Mouse (Mus musculus): Measurements from ENCODE around the gene Ntn1.

Ntn1 gene

GRCm38 (mm10) chr11:68378419-68378818 lies 22.2 kb downstream of the Ntn1 start:
- no peak for TF ChIP-seq GATA4 (IDR thresholded peaks at IDR 0.05; ENCODE audit: insufficient replicate concordance, low read length)

GRCm38 (mm10) chr11:68373105-68373504 lies 27.5 kb downstream of the Ntn1 start:
- TF ChIP-seq GATA4 (IDR thresholded peaks at IDR 0.05; ENCODE audit: insufficient replicate concordance, low read length) = no peak

DNA sequence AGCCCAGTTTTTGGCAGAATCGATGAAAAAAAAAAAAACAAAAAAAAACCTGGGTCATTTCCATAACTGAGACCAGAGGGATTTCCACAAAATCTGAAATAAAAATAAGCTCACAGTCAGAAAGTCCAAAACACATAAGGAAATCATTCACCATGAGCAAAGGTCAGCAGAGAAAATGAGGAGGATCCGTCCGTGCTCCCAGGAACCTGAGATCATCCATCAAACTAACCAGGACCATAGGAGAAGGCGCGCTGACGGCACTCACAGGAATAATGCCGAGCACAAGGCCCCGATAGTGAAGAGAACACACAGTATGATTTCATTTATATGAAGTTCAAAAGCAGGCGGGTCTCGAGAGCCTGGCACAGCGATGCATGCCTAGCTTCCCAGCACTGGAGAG lies 29.0 kb downstream of the Ntn1 start:
- TF ChIP-seq GATA4 (IDR thresholded peaks at IDR 0.05; ENCODE audit: insufficient replicate concordance, low read length) = no peak

DNA sequence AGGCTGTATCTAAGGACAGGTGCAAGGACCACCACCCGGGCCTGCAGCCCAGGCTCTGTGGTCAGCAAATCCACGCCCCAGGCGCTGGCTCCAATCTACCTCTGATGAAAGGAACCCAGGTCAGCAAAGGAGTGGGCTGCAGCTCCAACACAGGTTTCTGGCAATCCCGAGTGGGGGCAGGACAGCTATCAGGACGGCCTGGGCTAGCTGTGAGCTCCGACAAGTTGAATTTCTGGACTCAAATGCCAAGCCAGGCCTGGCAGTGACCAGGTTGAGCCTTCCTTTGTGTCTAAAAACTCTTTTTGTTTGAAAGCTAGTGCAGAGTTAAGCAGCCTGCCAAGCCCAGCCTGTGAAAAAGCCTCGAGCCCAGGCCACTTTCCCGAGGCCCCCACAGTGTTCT lies 43.7 kb downstream of the Ntn1 start:
- no peak for TF ChIP-seq GATA4 (IDR thresholded peaks at IDR 0.05; ENCODE audit: insufficient replicate concordance, low read length)

GRCm38 (mm10) chr11:68355561-68355960 lies 45.1 kb downstream of the Ntn1 start:
- TF ChIP-seq GATA4 (IDR thresholded peaks at IDR 0.05; ENCODE audit: insufficient replicate concordance, low read length) = no peak

DNA sequence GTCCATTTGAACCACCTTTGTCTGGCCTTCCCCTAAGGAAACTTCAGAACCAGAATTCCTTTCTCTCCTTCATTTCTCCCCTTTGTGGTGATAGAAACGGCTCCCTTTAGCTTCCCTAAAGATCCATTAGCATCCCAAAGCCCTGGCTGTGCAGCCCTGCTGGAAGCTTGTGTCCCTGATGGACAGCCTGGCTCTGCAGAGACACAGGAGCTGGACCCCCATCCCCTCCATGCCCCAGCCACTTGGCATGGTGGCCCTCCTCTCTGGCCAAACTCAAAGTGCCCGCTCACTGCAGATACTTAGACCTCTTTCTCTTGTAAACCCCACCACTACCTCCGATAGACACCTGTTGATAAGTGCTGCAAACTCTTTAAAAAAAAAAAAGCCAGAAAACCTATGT lies 45.8 kb downstream of the Ntn1 start:
- TF ChIP-seq GATA4 (IDR thresholded peaks at IDR 0.05; ENCODE audit: insufficient replicate concordance, low read length) = no peak

GRCm38 (mm10) chr11:68352236-68352635 lies 48.4 kb downstream of the Ntn1 start:
- TF ChIP-seq GATA4 (IDR thresholded peaks at IDR 0.05; ENCODE audit: insufficient replicate concordance, low read length) = peak; percentile 62; the same call in 1 of the 2 replicates

DNA sequence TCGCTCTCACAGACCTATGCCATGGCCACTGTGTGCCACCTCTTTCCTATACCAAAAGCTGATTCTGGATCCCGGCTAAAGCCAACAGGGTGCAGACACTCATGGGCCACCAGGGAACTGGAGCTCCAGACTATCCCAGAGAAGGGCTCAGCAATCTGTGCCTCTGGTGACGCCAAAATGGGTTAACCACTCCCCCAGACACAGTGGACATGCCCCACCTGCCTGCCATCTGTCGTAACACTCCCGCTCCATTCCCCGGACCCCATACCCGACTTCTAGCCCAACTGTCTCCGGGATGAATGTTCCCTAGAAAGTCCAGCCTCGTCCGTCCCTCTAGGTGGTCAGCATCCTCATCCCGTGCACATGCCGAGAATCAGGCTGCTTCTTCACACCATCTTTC lies 51.8 kb downstream of the Ntn1 start:
- TF ChIP-seq GATA4 (IDR thresholded peaks at IDR 0.05; ENCODE audit: insufficient replicate concordance, low read length) = no peak

DNA sequence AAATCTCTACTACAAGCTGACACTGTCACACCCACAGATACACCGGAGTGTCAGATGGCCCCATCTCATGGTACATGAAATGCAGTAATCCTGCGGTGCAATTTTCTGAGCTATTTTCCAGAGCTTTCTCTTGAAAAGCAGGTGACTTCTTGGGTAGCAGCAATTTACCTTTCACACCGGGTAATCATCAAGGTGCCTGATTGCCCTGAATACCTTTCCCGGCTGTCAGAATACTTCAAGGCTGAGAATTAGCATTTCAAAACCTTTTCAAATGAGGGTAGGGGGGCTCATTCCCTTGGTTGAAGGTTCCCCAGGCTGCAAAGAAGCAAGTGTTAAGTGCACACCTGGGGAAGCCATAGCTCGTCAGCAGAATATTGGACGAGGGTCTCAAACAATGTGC lies 52.5 kb downstream of the Ntn1 start:
- TF ChIP-seq GATA4 (IDR thresholded peaks at IDR 0.05; ENCODE audit: insufficient replicate concordance, low read length) = no peak

GRCm38 (mm10) chr11:68347508-68347907 lies 53.1 kb downstream of the Ntn1 start:
- no peak for TF ChIP-seq GATA4 (IDR thresholded peaks at IDR 0.05; ENCODE audit: insufficient replicate concordance, low read length)

GRCm38 (mm10) chr11:68346099-68346498 lies 54.5 kb downstream of the Ntn1 start:
- TF ChIP-seq GATA4 (IDR thresholded peaks at IDR 0.05; ENCODE audit: insufficient replicate concordance, low read length) = no peak

GRCm38 (mm10) chr11:68344221-68344620 lies 56.4 kb downstream of the Ntn1 start:
- TF ChIP-seq GATA4 (IDR thresholded peaks at IDR 0.05; ENCODE audit: insufficient replicate concordance, low read length) = no peak

DNA sequence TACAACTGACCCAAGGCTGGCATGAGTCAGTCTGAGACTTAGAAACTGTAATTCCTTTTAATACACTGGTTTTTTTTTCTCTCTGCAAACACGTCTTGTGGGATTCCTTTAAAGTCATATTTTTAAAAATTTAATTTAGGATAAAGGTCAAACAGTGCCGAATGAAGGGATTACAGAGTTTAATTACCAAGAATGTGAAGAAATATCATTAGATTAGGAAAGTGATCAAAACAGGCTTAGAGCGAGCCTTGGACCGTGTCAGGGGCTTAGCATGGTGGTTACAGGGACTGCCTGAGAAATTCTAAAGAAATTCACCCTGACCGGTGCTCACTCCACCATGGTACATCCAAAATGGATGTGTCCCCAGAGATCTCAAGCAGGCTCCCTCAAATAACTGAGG lies 57.9 kb downstream of the Ntn1 start:
- TF ChIP-seq GATA4 (IDR thresholded peaks at IDR 0.05; ENCODE audit: insufficient replicate concordance, low read length) = no peak

GRCm38 (mm10) chr11:68342003-68342400 lies 58.6 kb downstream of the Ntn1 start:
- no peak for TF ChIP-seq GATA4 (IDR thresholded peaks at IDR 0.05; ENCODE audit: insufficient replicate concordance, low read length)

DNA sequence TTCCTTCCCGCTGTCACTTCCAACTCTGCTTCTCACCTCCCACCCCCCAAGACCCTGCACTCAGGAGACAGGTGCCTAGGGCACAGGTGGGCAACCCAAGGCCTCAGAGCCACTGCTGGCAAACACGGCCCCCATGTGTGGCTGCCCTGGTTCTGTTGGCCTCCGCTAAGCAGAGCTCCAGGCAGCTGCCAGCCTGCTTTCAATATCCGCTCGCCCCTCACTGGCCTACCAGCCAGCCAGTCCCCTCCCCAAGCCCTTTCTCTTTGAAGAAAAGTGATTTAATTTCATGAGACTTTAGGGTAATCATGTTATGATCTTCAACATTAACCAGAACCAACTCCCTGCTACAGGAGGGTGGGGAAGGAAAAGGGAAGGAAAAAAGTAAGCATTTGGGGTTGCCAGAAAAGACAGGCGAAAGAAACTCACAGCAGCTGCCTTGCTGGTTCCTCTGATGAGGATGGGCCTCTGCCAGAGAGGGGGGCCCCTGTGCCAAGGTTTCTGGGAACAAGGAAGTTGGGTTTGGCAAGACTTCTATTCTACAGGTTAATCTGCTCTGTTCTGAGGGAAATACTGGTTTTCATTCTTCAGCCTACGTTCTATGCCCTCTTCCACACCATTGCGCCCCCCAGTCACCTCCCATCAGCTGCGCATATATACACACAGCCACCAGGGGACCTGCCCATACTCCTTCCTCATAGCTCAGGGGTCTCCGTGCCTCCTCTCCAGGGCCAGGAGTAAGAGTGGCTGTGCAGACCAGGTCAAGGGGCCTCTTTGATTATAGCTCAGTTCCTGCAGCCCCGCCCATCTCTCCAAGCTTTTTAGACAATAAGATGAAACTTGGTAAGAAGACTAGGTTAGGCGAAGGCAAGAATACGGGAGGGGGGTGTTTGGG lies 59.3 kb downstream of the Ntn1 start:
- no peak for TF ChIP-seq GATA4 (IDR thresholded peaks at IDR 0.05; ENCODE audit: insufficient replicate concordance, low read length)

DNA sequence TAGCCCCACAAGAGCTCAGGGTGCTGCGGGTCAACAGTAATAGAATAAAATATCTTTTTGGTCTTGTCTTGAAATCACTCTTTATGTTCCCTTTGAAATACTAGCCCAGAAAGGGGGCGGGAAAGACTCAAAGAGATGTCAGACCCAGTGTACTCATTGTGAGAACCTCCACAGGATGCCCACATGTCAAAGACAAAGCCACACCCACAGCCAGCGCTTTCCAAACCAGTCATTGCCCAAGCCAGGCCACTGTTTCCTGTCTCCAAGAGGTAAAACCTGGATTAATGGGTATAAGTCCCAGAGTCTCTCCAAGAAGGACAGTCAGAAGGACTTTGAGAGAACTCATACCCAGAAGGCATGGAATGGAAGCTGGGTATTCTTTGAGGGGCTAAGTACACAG lies 60.3 kb downstream of the Ntn1 start:
- no peak for TF ChIP-seq GATA4 (IDR thresholded peaks at IDR 0.05; ENCODE audit: insufficient replicate concordance, low read length)

DNA sequence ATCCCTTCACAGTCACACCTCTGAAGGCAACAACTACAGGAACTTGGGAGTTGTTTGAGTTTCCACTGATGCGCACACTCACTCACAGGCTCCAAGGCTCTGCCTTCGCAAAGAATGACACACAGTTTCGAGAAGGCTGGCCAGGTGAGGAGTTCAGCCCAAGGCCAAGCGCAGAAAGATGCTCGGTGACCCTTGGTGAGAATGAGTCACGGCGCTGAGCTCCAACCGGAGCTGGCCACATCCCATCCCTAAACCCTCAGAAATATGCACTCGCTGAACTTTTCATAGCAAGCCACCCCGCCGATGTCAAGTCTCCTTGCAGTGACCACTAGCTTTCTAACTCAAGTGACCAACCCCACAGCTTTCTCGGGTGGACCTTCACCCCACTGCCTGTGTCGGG lies 60.8 kb downstream of the Ntn1 start:
- TF ChIP-seq GATA4 (IDR thresholded peaks at IDR 0.05; ENCODE audit: insufficient replicate concordance, low read length) = no peak

Measured in liver, adult (tissue).